Mouse (Mus musculus) testis, adult 2 months (tissue): ENCODE results near the gene Klf1. TPM values are rescaled to one million over a fixed set of nuclear protein-coding genes. Genes with fewer than 3 reads are reported as not detected.

Source experiments
- H3K27ac ChIP-seq: fragments of 200-500 bp; 2 replicates; pipeline ENCODE4 v1.5.1; 2012; ENCODE audit warnings: low read depth, low read length; ENCODE audit not compliant: control insufficient read depth, insufficient read depth
- H3K27me3 ChIP-seq: fragments of 200-500 bp; 2 replicates; pipeline ENCODE4 v1.6.1; 2012; ENCODE audit warnings: mild to moderate bottlenecking, low read length, moderate library complexity; ENCODE audit not compliant: control insufficient read depth, insufficient read depth
- H3K36me3 ChIP-seq: fragments of 200-500 bp; 2 replicates; pipeline ENCODE4 v1.6.1; 2012; ENCODE audit warnings: mild to moderate bottlenecking, low read length; ENCODE audit not compliant: control insufficient read depth, insufficient read depth
- H3K4me1 ChIP-seq: fragments of 200-500 bp; 2 replicates; pipeline ENCODE4 v1.6.1; 2012; ENCODE audit warnings: low read length; ENCODE audit not compliant: control insufficient read depth, insufficient read depth
- H3K4me3 ChIP-seq: fragments of 200-500 bp; 2 replicates; pipeline ENCODE4 v1.5.1; 2012; ENCODE audit warnings: low read depth, mild to moderate bottlenecking, low read length, moderate library complexity, mixed read lengths; ENCODE audit not compliant: control insufficient read depth
- CTCF ChIP-seq: fragments of 200-500 bp; IDR thresholded peaks from 2 replicates; pipeline ENCODE4 v1.5.1; 2012; ENCODE audit warnings: low read depth, mild to moderate bottlenecking, inconsistent platforms, low read length, moderate library complexity; ENCODE audit not compliant: control insufficient read depth, insufficient read depth, insufficient replicate concordance
- POLR2A ChIP-seq: fragments of 200-500 bp; IDR thresholded peaks from 2 replicates; pipeline ENCODE4 v1.6.1; 2012; ENCODE audit warnings: low read depth, mild to moderate bottlenecking, inconsistent platforms, low read length, moderate library complexity; ENCODE audit not compliant: control insufficient read depth
- polyA plus RNA-seq: library from polyadenylated mRNA; depleted of rRNA; stranded (reverse); fragments of >200 nt; gene quantifications from 2 replicates; pipeline ENCODE4 v1.2.3, GENCODE M21; 2012; rRNA removed

The Klf1 gene
- polyA plus RNA-seq: 0.36 and 0.48 TPM in 2 replicates

- TF ChIP-seq POLR2A: no peak
- no peak for TF ChIP-seq CTCF
- Histone ChIP-seq H3K4me1 (peaks cover 22% of the 10 kb centered on the region), H3K4me3 (peak within 1 kb of the TSS; percentile 92), H3K27me3 (no peaks in the 10 kb centered on the region; the same call in 1 of the 2 replicates), H3K36me3 (no peaks in the 10 kb centered on the region), H3K27ac (no peak within 1 kb of the TSS)
Measured at GRCm38 (mm10) chr8:84901752-84902151, at the start of gene Klf1. TSS of gene Klf1 (plus strand) at chr8:84901928.

- Histone ChIP-seq H3K27me3 (no peaks in the 10 kb centered on the region), H3K27ac (no peak overlapping the region), H3K4me1 (no peaks in the 10 kb centered on the region), H3K4me3 (peak overlapping the region; percentile 96), H3K36me3 (no peaks in the 10 kb centered on the region; the same call in none of the 2 replicates)
- no peak for TF ChIP-seq POLR2A
Measured at GRCm38 (mm10) chr8:84856434-84856833, 45.3 kb upstream of the Klf1 start.

GRCm38 (mm10) chr8:84856864-84857441 is 44.8 kb upstream of the Klf1 start, which contains the start of gene Farsa:
TSS of gene Farsa (plus strand) at chr8:84856989.
- no peaks in the 10 kb centered on the region; the same call in none of the 2 replicates for H3K36me3 ChIP-seq
- H3K4me1 ChIP-seq: no peaks in the 10 kb centered on the region
- peak within 1 kb of the TSS; percentile 85 for H3K27ac ChIP-seq
- H3K4me3 ChIP-seq: peak within 1 kb of the TSS; percentile 96
- peak; percentile 99 for TF ChIP-seq POLR2A
- no peak for TF ChIP-seq CTCF
- no peaks in the 10 kb centered on the region for H3K27me3 ChIP-seq

GRCm38 (mm10) chr8:84871376-84872308 is 30.1 kb upstream of the Klf1 start, which contains the start of gene Syce2:
TSS of gene Syce2 (plus strand) at chr8:84872111.
- Histone ChIP-seq H3K27me3 (no peaks in the 10 kb centered on the region), H3K36me3 (peaks cover 1% of the 10 kb centered on the region), H3K4me1 (peaks cover 8% of the 10 kb centered on the region), H3K27ac (peak within 1 kb of the TSS; percentile 97), H3K4me3 (peak within 1 kb of the TSS; percentile 97)
- TF ChIP-seq CTCF: no peak
- peak; percentile 86 for TF ChIP-seq POLR2A

- H3K27ac ChIP-seq: peak overlapping the region; percentile 97
- H3K27me3 ChIP-seq: no peaks in the 10 kb centered on the region
- peak overlapping the region; percentile 97 for H3K4me3 ChIP-seq
- H3K36me3 ChIP-seq: peaks cover 1% of the 10 kb centered on the region
- H3K4me1 ChIP-seq: peaks cover 8% of the 10 kb centered on the region
- TF ChIP-seq POLR2A (no peak; the same call in 1 of the 2 replicates), CTCF (no peak)
Measured at GRCm38 (mm10) chr8:84872309-84872965, 29.3 kb upstream of the Klf1 start.

GRCm38 (mm10) chr8:84873016-84873415 is 28.7 kb upstream of the Klf1 start:
- Histone ChIP-seq H3K27ac (peak overlapping the region; percentile 97), H3K4me3 (peak overlapping the region; percentile 97), H3K4me1 (peaks cover 8% of the 10 kb centered on the region), H3K27me3 (no peaks in the 10 kb centered on the region), H3K36me3 (peaks cover 1% of the 10 kb centered on the region)
- TF ChIP-seq POLR2A (peak; percentile 19; the same call in 1 of the 2 replicates), CTCF (no peak)

GRCm38 (mm10) chr8:84874339-84874738 is 27.4 kb upstream of the Klf1 start:
- Histone ChIP-seq H3K4me3 (no peak overlapping the region), H3K27me3 (no peaks in the 10 kb centered on the region), H3K36me3 (no peaks in the 10 kb centered on the region), H3K4me1 (peaks cover 8% of the 10 kb centered on the region), H3K27ac (no peak overlapping the region)
- TF ChIP-seq POLR2A: no peak
- no peak for TF ChIP-seq CTCF
